Mouse (Mus musculus) heart, postnatal 36 days (tissue): ENCODE measurements around the gene Dhdds. TPM values are rescaled to one million over a fixed set of nuclear protein-coding genes. Genes with fewer than 3 reads are reported as not detected.

Experiments
- DNase-seq, 2 experiments: peaks; one replicate each; pipeline ENCODE4 v3.0.0; 2021 to 2022
- intact Hi-C: fragments of 180-260 bp; cut with DNase I; formaldehyde crosslinking; loops from one replicate; pipeline ENCODE4 v1.15.1; 2025
- total RNA-seq, 2 experiments: library from RNA; stranded (reverse); gene quantifications; 2 replicates each; pipeline ENCODE4 v1.2.3; 2021

Gene Dhdds
- total RNA-seq, 2 experiments from 2014 or later, result 29.9 to 32.4 TPM

- no peak for DNase-seq
- intact Hi-C loops, result loop anchor here (2.0 kb wide), 1 partner anchor 58 kb away; no protein-coding TSS in a partner anchor
These were observed 34.3 kb downstream of the Dhdds start for GRCm38 (mm10) chr4:133966271-133966940.

- intact Hi-C loops, result no loop called here
- no peak for DNase-seq
These were observed 38.2 kb downstream of the Dhdds start for GRCm38 (mm10) chr4:133962566-133962965.

GRCm38 (mm10) chr4:133958884-133959283 is 41.8 kb downstream of the Dhdds start:
- no peak for DNase-seq
- intact Hi-C loops, result no loop called here

GRCm38 (mm10) chr4:133956358-133956757 is 44.4 kb downstream of the Dhdds start:
- intact Hi-C loops, result no loop called here
- no peak for DNase-seq

GRCm38 (mm10) chr4:133946736-133947135 is 54.0 kb downstream of the Dhdds start:
- DNase-seq, result no peak
- intact Hi-C loops, result no loop called here

GRCm38 (mm10) chr4:133943791-133944190 is 56.9 kb downstream of the Dhdds start:
- intact Hi-C loops, result no loop called here
- DNase-seq, result no peak

GRCm38 (mm10) chr4:133942679-133943078 is 58.0 kb downstream of the Dhdds start:
- no peak for DNase-seq
- intact Hi-C loops, result no loop called here

GRCm38 (mm10) chr4:133941576-133941975 is 59.1 kb downstream of the Dhdds start:
- intact Hi-C loops, result no loop called here
- peak in 1 of 2 experiments; percentile 8 for DNase-seq

- intact Hi-C loops, result no loop called here
- DNase-seq, result no peak
These were observed 60.1 kb downstream of the Dhdds start for GRCm38 (mm10) chr4:133940386-133941260.

GRCm38 (mm10) chr4:133938077-133938476 is 62.6 kb downstream of the Dhdds start:
- no peak for DNase-seq

GRCm38 (mm10) chr4:133931785-133932184 is 68.9 kb downstream of the Dhdds start:
- intact Hi-C loops, result no loop called here
- no peak for DNase-seq

More at GRCm38 (mm10) chr4:133938077-133938476, 62.6 kb downstream of the Dhdds start:
- intact Hi-C loops, result no loop called here

- DNase-seq, result no peak
- intact Hi-C loops, result no loop called here
These were observed 69.4 kb downstream of the Dhdds start for GRCm38 (mm10) chr4:133931349-133931748.

- no peak for DNase-seq
- intact Hi-C loops, result no loop called here
These were observed 71.4 kb downstream of the Dhdds start for GRCm38 (mm10) chr4:133929278-133929670.

GRCm38 (mm10) chr4:133928576-133929277 is 72.0 kb downstream of the Dhdds start:
- no peak for DNase-seq

GRCm38 (mm10) chr4:133925204-133925603 is 75.5 kb downstream of the Dhdds start:
- DNase-seq, result no peak
- intact Hi-C loops, result no loop called here

More at GRCm38 (mm10) chr4:133928576-133929277, 72.0 kb downstream of the Dhdds start:
- intact Hi-C loops, result no loop called here

- intact Hi-C loops, result no loop called here
These were observed 77.0 kb downstream of the Dhdds start for GRCm38 (mm10) chr4:133923743-133924142.

More at GRCm38 (mm10) chr4:133923743-133924142, 77.0 kb downstream of the Dhdds start:
- no peak for DNase-seq

Other genes starting within 250 kb of the Dhdds start
- 10 to 100 TPM; 37.7 to 42.1 TPM for gene Arid1a, start 244.1 kb downstream of the Dhdds start, total RNA-seq
- 1 to 10 TPM; 5.1 to 6.4 TPM for gene Rps6ka1, start 113.1 kb downstream of the Dhdds start, total RNA-seq
- gene Hmgn2, start 32.3 kb downstream of the Dhdds start, total RNA-seq, result 100 to 1,000 TPM; 106 to 128 TPM
- not detected for gene Lin28a, start 17.9 kb upstream of the Dhdds start, total RNA-seq
- gene Zfp683, start 52.9 kb upstream of the Dhdds start, total RNA-seq, result not detected
- not detected for gene Crybg2, start 59.9 kb upstream of the Dhdds start, total RNA-seq
- 1 to 10 TPM; 3.1 to 4.6 TPM for gene Cd52, start 94.2 kb upstream of the Dhdds start, total RNA-seq
- gene Ubxn11, start 101.7 kb upstream of the Dhdds start, total RNA-seq, result 1 to 10 TPM; 1.6 to 1.9 TPM
- 10 to 100 TPM; 36.4 to 39.9 TPM for gene Sh3bgrl3, start 127.9 kb upstream of the Dhdds start, total RNA-seq
- 10 to 100 TPM; 49.1 to 50.9 TPM for gene Cep85, start 186.2 kb upstream of the Dhdds start, total RNA-seq
- gene Gm7534, start 202.1 kb upstream of the Dhdds start, total RNA-seq, result not detected
- gene Catsper4, start 226.5 kb upstream of the Dhdds start, total RNA-seq, result not detected
- gene Cnksr1, start 237.5 kb upstream of the Dhdds start, total RNA-seq, result 1 to 10 TPM; 4.7 to 5.5 TPM
- not detected for gene E130218I03Rik, start 242.7 kb upstream of the Dhdds start, total RNA-seq
- 1 to 10 TPM; 2.6 to 3.7 TPM for gene Zfp593, start 244.7 kb upstream of the Dhdds start, total RNA-seq
- not detected for gene Gm30191, start 246.0 kb upstream of the Dhdds start, total RNA-seq